In genomic region chr9:74961073-74961575, GRCm38 (mm10) we compare ENCODE assay signal across 11 mouse cellular contexts. TPM values are rescaled to one million over a fixed set of nuclear protein-coding genes. Genes with fewer than 3 reads are reported as not detected.
DNase-seq lines count a peak whose midpoint lies in the region; ATAC-seq and TF ChIP-seq lines count a peak whose summit lies in the region.
"Had no signal": no experiment of that assay in that cellular context is flagged by ENCODE, and none has a peak within 500 bp of the region (broad histone marks: within the 10 kb centered on the region; RNA-seq: fewer than 3 reads in every experiment).

No protein-coding gene starts in this region.

- no peak for TF ChIP-seq CTCF in ES-Bruce4 (IDR thresholded peaks at IDR 0.05; ENCODE audit: low read depth, low read length)

- peak; percentile 86 for ATAC-seq in forebrain, embryonic 15.5 days (replicated peaks)
- peak; percentile 84 for ATAC-seq in midbrain, embryonic 13.5 days
- ATAC-seq in megakaryocyte progenitor cell, adult 5-6 weeks (replicated peaks; ENCODE audit: poor library complexity): no peak

- no peak overlapping the region for H3K4me3 ChIP-seq in ES-Bruce4 (ENCODE audit: low read depth, low read length)
- H3K4me3 ChIP-seq in forebrain, embryonic 15.5 days: no peak overlapping the region
- H3K4me3 ChIP-seq in midbrain, embryonic 13.5 days (replicated peaks): peak overlapping the region; percentile 12; the same call in 1 of the 2 replicates
- H3K4me3 ChIP-seq: limb, embryonic 12.5 days had no signal

- DNase-seq in R1 (ENCODE audit: low read depth, low spot score): peak; percentile 76
- DNase-seq in kidney, adult 9 months: no peak
- DNase-seq in urinary bladder, postnatal 10 days (ENCODE audit: low spot score): no peak
- no peak for DNase-seq in cerebellum, adult 8-10 months
- DNase-seq: adrenal gland, postnatal 14 days; lung, postnatal 36 days had no signal

- TF ChIP-seq EP300 in ES-Bruce4 (IDR thresholded peaks at IDR 0.05; ENCODE audit: insufficient read depth, low read depth, low read length): 0 out of 2 replicates have a peak, but pooled peaks have one; percentile 19

- H3K27ac ChIP-seq in ES-Bruce4 (ENCODE audit: insufficient read depth, low read length): no peak overlapping the region
- peak overlapping the region; percentile 51 for H3K27ac ChIP-seq in forebrain, embryonic 15.5 days (replicated peaks)
- peak overlapping the region; percentile 74 for H3K27ac ChIP-seq in midbrain, embryonic 13.5 days
- H3K27ac ChIP-seq: limb, embryonic 12.5 days had no signal

- H3K36me3 ChIP-seq in ES-Bruce4 (ENCODE audit: control insufficient read depth, insufficient read depth, low read length, poor library complexity, severe bottlenecking): no peaks in the 10 kb centered on the region
- 0 out of 2 replicates have a peak, but pooled peaks cover 1% of the 10 kb centered on the region for H3K36me3 ChIP-seq in forebrain, embryonic 15.5 days
- peaks cover 8% of the 10 kb centered on the region for H3K36me3 ChIP-seq in midbrain, embryonic 13.5 days

- H3K4me2 ChIP-seq in forebrain, embryonic 15.5 days (replicated peaks): peak overlapping the region; percentile 22
- peak overlapping the region; percentile 41 for H3K4me2 ChIP-seq in midbrain, embryonic 13.5 days (replicated peaks)
- H3K4me2 ChIP-seq: limb, embryonic 12.5 days had no signal

- no peak for TF ChIP-seq POLR2A in ES-Bruce4 (IDR thresholded peaks at IDR 0.05; ENCODE audit: insufficient read depth, low read length)

- H3K9me3 ChIP-seq in ES-Bruce4 (replicated peaks; ENCODE audit: control insufficient read depth, insufficient read depth, low read length, poor library complexity, severe bottlenecking): no peaks in the 10 kb centered on the region
- no peaks in the 10 kb centered on the region for H3K9me3 ChIP-seq in forebrain, embryonic 15.5 days
- no peaks in the 10 kb centered on the region; the same call in 1 of the 2 replicates for H3K9me3 ChIP-seq in midbrain, embryonic 13.5 days
- H3K9me3 ChIP-seq: limb, embryonic 12.5 days had no signal

- no peak overlapping the region for H3K9ac ChIP-seq in ES-Bruce4 (ENCODE audit: low read depth, poor library complexity, severe bottlenecking)
- H3K9ac ChIP-seq in forebrain, embryonic 15.5 days (replicated peaks): no peak overlapping the region
- H3K9ac ChIP-seq in midbrain, embryonic 13.5 days (replicated peaks): peak overlapping the region; percentile 59
- H3K9ac ChIP-seq: limb, embryonic 12.5 days had no signal

- no peaks in the 10 kb centered on the region for H3K4me1 ChIP-seq in ES-Bruce4 (ENCODE audit: control insufficient read depth, insufficient read depth, low read length)
- peaks cover 13% of the 10 kb centered on the region for H3K4me1 ChIP-seq in forebrain, embryonic 15.5 days
- peaks cover 19% of the 10 kb centered on the region for H3K4me1 ChIP-seq in midbrain, embryonic 13.5 days (replicated peaks)
- H3K4me1 ChIP-seq: limb, embryonic 12.5 days had no signal

- no peaks in the 10 kb centered on the region for H3K27me3 ChIP-seq in ES-Bruce4 (ENCODE audit: control insufficient read depth, insufficient read depth, low read length, poor library complexity, severe bottlenecking)
- no peaks in the 10 kb centered on the region for H3K27me3 ChIP-seq in forebrain, embryonic 15.5 days
- H3K27me3 ChIP-seq in midbrain, embryonic 13.5 days: no peaks in the 10 kb centered on the region

- 2% methylated on average over 14 of the region's 14 CpGs for WGBS in forebrain, embryonic 15.5 days
- WGBS in midbrain, embryonic 13.5 days: 2% methylated on average over 14 of the region's 14 CpGs

RNA-seq across cellular contexts. Expression of gene Fam214a, which starts 8.4 kb away (rescaled TPM):
- 7.7 and 9.8 TPM in 2 replicates for polyA plus RNA-seq in ES-Bruce4 (2011; ENCODE audit: insufficient read depth, insufficient read length, low read depth, missing spikeins)
- polyA plus RNA-seq in forebrain, embryonic 15.5 days (2015; fragmentation: Nextera tagmentation; extraction: Ambion mirVana): 28.9 and 29.8 TPM in 2 replicates
- polyA plus RNA-seq in midbrain, embryonic 13.5 days (2015; fragmentation: Nextera tagmentation; extraction: Ambion mirVana): 31.3 TPM in 2 replicates
- 6.9 and 7.1 TPM in 2 replicates for total RNA-seq in megakaryocyte progenitor cell, adult 5-6 weeks (2015)
- total RNA-seq in megakaryocyte progenitor cell, adult 5-6 weeks (2017): 6.6 and 7.1 TPM in 2 replicates
